Mouse (Mus musculus) erythroblast, embryonic 14.5 days (primary cell): ENCODE measurements around the gene Scaf1.

Source experiments
- GATA1 ChIP-seq: IDR thresholded peaks from 2 replicates; pipeline ENCODE4 v1.6.1; 2012; ENCODE audit warnings: low read length, inconsistent platforms, mixed read lengths
- TAL1 ChIP-seq: IDR thresholded peaks from 3 replicates; pipeline ENCODE4 v1.6.1; 2012; ENCODE audit warnings: low read length, inconsistent platforms, mixed read lengths

DNA sequence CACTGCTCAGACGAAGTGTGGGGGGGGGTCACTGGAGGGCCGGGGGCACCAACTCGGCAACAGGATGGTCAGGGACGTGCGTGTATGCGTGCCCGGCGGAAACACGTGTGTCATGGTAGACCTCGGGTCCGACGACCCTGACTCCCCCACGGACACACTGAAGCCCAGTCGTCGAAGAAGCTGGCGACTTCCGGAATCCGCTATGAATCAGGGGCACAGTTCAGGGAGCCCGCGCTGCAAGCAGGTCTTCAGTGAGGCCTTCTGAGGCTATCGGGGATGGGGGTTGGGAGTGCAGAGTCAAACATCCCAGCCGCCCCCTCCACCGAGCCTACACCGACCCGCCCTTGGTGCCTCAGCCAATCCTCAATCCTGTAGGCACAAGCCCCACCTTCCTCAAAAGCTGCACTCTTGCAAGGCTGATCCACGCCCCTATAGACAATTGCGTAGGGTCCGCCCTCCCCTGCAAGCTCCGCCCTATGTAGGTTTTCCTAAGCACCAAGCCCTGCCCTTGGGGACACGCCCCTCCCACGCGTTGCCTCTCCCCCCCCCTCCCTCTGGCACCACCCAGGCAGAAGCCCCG is 37.9 kb upstream of the Scaf1 start:
- no peak for TF ChIP-seq TAL1
- TF ChIP-seq GATA1 = no peak
